Mouse (Mus musculus): ENCODE measurements around the gene Eomes. TPM values are rescaled to one million over a fixed set of nuclear protein-coding genes. Genes with fewer than 3 reads are reported as not detected.

The Eomes gene
- total RNA-seq, 2 experiments from 2014 or later, result not detected

GRCm38 (mm10) chr9:118487096-118487395 lies 9.0 kb downstream of the Eomes start:
- no peak for ATAC-seq (replicated peaks; ENCODE audit: poor library complexity, severe bottlenecking)

DNA sequence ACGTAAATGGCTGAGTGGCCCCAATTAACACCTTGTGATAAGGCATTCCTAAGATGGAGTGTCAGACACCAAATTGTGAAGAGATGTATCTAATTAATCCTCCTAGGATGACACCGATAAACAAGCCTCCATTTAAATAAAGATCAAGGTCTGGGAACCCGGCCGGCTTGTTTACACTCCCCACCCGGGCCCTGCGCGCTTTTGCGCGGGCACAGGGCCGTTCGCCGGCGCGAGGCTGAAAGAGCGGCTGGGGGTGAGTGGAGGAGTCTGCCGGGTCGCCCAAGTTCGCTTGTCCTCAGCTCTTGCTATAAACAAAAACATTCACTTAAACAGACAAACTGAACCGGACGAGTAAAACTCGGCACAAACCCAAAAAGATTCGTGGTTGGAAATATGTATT lies 9.6 kb downstream of the Eomes start:
- no peak for ATAC-seq (replicated peaks; ENCODE audit: poor library complexity, severe bottlenecking)

DNA sequence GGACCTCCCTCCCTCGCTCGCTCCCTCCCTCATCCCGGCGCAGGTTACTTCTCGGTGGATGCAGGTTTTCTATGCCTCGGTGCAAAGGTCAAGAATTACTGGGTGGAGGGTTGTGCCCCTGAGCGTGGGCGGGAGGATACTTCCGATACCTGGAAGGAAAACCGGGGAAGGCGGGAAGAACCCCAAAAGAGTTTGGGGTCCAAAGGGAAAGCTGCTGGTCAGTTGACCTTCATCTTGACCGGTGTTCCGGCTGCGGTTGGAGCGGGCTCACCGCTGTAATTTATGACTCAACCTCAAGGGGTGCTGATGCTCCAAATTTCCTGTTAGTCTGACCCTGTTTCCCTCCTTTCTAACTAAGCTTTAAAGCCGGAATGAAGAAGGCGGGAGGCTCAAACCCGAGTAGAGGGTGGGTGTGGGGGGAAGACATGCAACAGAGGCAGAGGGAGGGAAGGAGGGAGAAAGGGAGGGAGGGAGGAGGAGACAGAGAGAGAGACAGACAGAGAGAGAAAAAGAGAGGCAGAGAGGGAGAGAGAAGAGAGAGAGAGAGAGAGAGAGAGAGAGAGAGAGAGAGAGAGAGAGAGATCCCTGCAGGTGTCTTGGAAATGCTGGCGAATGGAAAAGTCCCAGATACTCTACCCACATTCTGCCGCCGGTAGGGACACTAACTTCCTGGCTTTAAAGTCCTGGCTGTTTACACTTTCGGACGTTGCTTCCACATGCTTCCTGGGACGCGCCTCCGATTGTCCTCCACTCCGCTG lies 10.3 kb downstream of the Eomes start:
- ATAC-seq (replicated peaks; ENCODE audit: poor library complexity, severe bottlenecking), result peak; percentile 55

DNA sequence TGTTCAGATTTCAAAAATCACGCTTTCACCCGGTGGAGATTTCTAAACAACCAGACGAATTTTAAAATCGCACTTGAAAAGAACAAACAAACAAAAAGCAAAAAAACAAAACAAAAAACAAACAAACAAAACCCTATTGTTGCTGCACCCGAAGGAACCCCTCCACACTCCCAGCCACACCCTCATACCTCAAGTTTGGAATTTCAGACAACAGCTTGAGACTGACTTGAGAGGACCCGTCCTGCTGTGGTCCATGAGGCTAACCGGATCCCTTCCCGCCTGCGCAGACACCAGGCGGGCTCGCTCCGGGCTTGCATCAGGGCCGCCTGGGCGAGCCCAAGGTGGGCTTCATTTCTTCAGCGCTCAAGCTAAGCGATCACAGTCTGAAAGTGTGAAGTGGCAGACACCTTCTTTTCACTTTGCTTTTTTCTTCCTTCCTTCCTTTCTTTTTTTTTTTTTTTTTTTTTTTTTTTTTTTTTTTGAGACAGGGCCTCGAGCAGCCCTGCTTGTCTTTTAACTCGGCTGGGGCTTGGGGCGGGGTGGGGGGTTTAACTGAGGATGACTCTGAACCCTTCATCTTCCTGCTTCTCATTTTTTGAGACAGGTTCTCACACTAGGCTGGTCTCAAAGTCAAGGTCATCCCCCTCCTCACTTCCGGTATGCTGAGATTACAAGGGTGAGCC lies 11.0 kb downstream of the Eomes start:
- 0 out of 2 replicates have a peak, but pooled peaks have one; percentile 28 for ATAC-seq (replicated peaks; ENCODE audit: poor library complexity, severe bottlenecking)

DNA sequence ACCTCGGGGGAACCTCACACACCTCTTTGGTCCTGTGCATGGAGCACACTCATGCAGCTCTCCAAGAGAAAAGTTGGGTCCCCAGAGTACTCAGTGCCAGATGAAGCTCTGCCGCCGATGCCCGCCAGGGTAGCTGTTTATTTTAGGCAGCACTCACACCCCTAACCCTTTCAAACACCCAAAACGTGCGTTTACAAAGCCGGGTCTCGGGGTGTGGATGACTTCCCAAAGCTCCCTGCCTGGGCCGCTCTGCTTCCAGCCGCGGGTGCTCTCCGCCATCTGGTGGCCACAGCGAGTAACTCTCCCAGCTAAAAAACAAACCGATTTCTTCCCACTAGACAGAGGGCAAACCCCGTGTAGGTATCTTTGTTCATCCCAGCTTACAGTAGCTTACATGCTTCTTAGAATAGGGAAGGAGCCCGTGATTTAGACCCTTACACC lies 11.6 kb downstream of the Eomes start:
- ATAC-seq (replicated peaks; ENCODE audit: poor library complexity, severe bottlenecking), result peak; percentile 83

DNA sequence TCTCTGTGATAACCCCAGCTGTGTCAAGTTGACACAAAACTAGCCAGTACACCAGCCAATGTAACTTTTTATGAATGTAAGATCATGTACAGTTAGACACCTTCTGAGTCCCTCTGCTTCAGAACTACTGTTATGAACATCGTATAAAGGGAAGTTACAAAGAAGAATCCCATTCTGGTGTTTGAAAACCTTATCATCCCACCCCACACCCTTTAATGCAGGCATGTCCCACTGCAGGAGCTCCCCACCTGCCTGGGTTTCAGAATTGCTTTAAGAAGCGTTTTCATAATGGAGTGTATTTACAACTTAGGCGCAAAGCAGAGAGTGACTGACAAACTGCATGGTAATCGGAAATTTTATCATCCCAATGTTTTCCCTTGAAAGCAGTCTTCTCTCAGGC lies 13.2 kb downstream of the Eomes start:
- ATAC-seq (replicated peaks; ENCODE audit: poor library complexity, severe bottlenecking), result no peak

DNA sequence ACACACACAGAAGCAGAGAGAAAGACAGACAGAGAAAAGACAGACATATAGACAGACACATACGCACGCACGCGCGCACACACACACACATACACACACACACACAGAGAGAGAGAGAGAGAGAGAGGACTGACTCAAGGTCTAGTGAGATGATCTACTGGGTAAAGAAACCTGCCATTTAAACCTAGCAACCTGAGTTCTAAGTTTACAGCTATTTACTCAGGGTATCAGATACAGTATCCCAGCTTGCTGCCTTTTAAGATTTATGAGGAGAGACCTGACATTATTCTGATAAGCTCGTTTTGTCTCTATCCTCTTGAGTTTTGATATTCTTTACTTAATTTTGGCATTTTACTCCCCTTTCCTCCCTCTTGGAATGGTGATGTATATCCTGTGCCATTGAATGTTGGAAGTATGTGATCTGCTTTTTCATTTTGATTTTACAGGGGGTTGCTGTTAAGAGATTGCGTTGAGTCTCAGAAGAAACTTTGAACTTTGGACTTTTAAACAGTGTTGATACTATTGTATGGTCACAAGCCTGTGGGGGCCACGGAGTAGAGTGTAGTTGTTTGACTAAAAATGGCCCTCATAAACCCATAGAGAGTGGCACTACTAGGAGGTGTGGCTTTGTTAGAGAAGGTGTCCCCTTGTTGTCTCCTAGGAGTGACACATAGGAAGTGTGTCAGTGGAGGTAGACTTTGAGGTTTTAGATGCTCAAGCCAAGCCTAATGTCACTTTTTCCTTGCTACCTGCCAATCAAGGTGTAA lies 15.1 kb downstream of the Eomes start:
- no peak for ATAC-seq (replicated peaks; ENCODE audit: poor library complexity, severe bottlenecking)

GRCm38 (mm10) chr9:118494106-118494505 lies 16.1 kb downstream of the Eomes start:
- no peak for ATAC-seq (replicated peaks; ENCODE audit: poor library complexity, severe bottlenecking)

DNA sequence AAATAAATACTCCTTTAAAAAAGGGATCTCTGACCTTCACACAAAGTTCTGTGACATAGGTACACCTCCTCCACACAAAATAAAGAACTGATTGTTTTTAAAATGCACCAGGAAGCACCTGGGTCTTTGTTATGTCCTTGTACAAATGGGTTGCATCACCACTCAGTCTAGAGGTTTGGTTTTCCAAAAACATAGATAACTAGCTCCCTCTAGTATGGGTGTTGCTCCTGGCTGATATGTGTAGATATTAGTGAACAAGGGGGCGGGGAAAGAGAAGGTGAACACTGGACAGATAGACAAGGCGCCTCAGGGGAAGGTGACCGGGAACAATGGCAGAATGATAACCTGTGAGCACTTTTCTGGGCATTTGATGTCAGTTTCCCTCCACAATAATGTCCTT lies 17.9 kb downstream of the Eomes start:
- no peak for ATAC-seq (replicated peaks; ENCODE audit: poor library complexity, severe bottlenecking)

DNA sequence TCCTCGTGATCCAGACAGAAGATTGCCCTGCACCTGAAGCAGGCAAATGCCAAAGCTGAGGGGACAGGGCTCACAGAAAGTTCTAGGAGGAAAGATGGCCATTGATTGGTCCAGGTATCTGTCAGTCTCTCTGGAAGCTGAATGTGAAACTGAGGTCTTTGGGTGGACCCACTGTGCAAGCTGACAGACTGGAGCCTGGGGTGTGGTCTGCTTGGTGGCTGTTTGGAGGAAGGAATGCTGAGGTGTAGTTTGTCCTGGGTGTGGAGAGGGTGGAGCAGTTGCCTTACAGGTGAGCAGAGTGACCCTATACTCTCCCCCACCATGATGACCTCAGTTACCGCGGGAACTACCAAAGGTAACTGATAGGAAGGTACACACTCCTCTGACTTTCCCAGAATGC lies 18.9 kb downstream of the Eomes start:
- ATAC-seq (replicated peaks; ENCODE audit: poor library complexity, severe bottlenecking), result no peak

- ATAC-seq (replicated peaks; ENCODE audit: poor library complexity, severe bottlenecking), result no peak
These were observed 20.0 kb downstream of the Eomes start for GRCm38 (mm10) chr9:118498061-118498460.

- no peak for ATAC-seq (replicated peaks; ENCODE audit: poor library complexity, severe bottlenecking)
These were observed 23.0 kb downstream of the Eomes start for GRCm38 (mm10) chr9:118500963-118501362.

GRCm38 (mm10) chr9:118504656-118505055 lies 26.6 kb downstream of the Eomes start:
- ATAC-seq (replicated peaks; ENCODE audit: poor library complexity, severe bottlenecking), result no peak

DNA sequence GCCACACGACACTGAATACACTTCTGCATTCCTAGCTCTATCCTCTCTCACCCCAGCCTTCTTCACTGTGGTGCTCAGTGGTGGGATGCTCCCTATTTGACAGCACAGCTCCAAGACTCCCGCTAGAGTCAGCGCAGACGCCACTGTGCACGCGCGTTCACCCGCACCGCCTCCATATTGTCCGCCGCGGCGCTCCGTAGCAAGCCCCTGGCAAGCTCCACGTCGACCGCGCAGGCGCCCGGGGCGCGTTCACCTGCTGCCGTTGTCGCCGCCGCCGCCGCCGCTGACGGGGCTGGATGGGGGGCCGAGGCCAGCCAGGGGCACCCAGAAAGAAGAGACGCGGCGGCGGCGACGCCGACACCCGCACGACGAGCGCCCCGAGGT lies 28.0 kb downstream of the Eomes start, which contains the start of gene Golga4:
Gene Golga4 (plus strand): TSS at position 248 of the 384 bp plus-strand sequence.
- ATAC-seq (replicated peaks; ENCODE audit: poor library complexity, severe bottlenecking), result peak; percentile 91

GRCm38 (mm10) chr9:118506404-118507231 lies 28.6 kb downstream of the Eomes start:
- peak; percentile 49 for ATAC-seq (replicated peaks; ENCODE audit: poor library complexity, severe bottlenecking)

- ATAC-seq (replicated peaks; ENCODE audit: poor library complexity, severe bottlenecking), result no peak
These were observed 29.5 kb downstream of the Eomes start for GRCm38 (mm10) chr9:118507552-118507951.

- no peak for ATAC-seq (replicated peaks; ENCODE audit: poor library complexity, severe bottlenecking)
These were observed 30.6 kb downstream of the Eomes start for GRCm38 (mm10) chr9:118508601-118509000.

GRCm38 (mm10) chr9:118510941-118511690 lies 33.1 kb downstream of the Eomes start:
- ATAC-seq (replicated peaks; ENCODE audit: poor library complexity, severe bottlenecking), result no peak

DNA sequence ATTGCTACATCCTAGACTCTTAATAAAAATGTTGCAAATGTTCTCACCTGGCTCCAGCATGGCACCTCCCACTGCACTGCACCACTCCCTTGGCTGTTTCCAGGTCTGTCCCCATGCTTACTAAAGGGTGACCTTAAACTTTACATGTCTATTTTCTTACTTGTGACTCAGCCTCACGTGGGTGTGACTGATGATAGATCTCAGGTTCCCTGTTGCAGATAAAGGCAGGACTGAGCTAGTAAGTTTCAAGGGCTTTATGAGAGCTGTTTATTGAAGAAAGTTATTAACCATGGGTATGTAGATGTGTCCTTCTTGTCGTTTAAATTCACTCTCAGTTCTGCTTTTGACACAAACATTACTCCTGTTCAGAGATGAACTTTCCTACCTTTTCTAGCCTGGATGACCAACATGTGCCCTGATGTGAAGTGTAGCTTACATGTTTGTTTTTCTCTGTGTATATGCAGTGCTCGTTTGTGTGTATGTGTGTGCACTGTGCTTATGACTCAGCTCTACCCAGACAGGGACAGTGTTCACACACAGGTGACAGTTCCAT lies 34.7 kb downstream of the Eomes start:
- ATAC-seq (replicated peaks; ENCODE audit: poor library complexity, severe bottlenecking), result no peak
